Mouse (Mus musculus): ENCODE results near the gene Igfbp1. TPM values are rescaled to one million over a fixed set of nuclear protein-coding genes. Genes with fewer than 3 reads are reported as not detected.

Gene Igfbp1
- polyA plus RNA-seq (2015; fragmentation: Nextera tagmentation; extraction: Ambion mirVana), result 51.9 and 71.1 TPM in 2 replicates

GRCm38 (mm10) chr11:7197491-7197941 lies at the start of gene Igfbp1:
Gene Igfbp1 (plus strand): TSS chr11:7197782.

DNA sequence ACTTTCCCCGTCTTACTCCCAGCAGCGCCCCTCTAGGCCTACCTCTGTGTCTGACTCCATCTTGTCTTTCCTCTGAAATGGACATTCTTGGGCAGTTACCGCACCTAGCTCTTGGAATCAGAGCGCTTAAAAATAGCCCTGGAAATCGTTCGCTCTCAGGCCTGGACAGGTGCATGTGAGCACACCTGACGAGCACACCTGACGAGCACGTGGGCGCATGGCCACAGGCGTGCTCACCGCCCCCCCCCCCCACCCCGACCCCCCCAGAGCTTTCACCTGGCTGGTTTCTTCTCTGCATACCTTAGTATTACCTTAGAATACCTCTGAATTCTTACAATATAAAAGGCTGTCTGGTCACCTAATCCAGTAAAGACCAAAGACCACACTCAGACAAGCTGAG lies 9.1 kb upstream of the Igfbp1 start, which contains the start of gene Gm11985:
TSS of gene Gm11985 (minus strand) at position 101 of the 400 bp plus-strand sequence.

DNA sequence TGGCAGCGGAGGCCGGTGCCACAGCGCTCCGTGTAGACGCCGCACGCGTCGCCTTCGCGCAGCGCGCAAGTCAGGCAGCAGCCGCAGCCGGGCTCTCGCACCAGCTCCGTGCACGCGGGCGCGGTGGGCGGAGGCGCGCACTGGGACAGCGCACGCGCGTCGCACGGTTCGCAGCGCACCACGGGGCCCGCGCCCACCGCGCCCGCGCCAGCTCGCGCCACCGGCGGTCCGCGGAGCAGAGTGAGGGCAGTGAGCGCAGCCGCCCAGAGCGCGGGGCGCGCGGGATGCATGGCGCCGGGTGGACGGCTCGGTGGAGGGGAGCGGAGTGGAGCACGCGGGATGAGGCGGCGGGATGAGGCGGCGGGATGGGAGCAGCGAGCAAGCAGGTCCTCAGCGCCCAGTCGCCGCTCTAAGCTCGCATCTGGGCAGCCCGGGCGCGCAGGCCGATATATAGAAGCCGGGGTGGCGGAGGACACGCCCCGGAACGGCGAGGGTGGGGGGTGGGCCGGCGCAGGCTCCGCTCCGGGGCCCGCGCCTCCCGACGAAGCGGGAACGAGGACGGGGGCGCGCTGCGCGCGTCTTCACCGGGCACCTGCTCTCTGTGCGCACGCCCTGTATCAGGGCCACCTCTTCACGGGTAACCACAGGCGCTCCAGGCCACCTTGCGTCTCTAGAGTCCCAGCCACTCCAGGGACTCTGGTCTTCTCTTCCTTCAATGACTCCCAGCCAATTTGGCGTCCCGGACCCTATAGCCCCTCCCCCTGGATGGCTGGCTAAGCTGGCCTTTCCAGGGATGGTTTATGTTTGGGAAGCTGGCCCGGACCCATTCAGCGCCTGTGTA lies 16.1 kb downstream of the Igfbp1 start, which contains the start of gene Igfbp3:
TSS of gene Igfbp3 (minus strand) at position 423 of the 841 bp plus-strand sequence.

Other genes with a start within 250 kb of the Igfbp1 start
- 1.2 and 2.6 TPM in 2 replicates for gene Adcy1, start 134.3 kb upstream of the Igfbp1 start, polyA plus RNA-seq (2015; fragmentation: Nextera tagmentation; extraction: Ambion mirVana)
- gene Gm11985, start 9.2 kb upstream of the Igfbp1 start, polyA plus RNA-seq (2015; fragmentation: Nextera tagmentation; extraction: Ambion mirVana), result not detected in 2 replicates
- gene Igfbp3, start 16.1 kb downstream of the Igfbp1 start, polyA plus RNA-seq (2015; fragmentation: Nextera tagmentation; extraction: Ambion mirVana), result 94.1 and 94.8 TPM in 2 replicates